Mouse (Mus musculus) left cerebral cortex, adult 18-20 months (tissue): Measurements from ENCODE around the gene Gm10447. TPM values are rescaled to one million over a fixed set of nuclear protein-coding genes. Genes with fewer than 3 reads are reported as not detected.

Source experiments
- microRNA-seq, 2 experiments: library from miRNA; unstranded; fragments of <30 nt; microRNA quantifications; one replicate each; pipeline ENCODE4 v1.2.0; 2021
- total RNA-seq, 2 experiments: library from RNA; stranded (reverse); gene quantifications; 2 replicates each; pipeline ENCODE4 v1.2.3; 2021

The Gm10447 gene
- total RNA-seq, 2 experiments from 2014 or later = 0.14 to 0.26 TPM

Small RNA genes within 50 kb of the gene (microRNA-seq; reads per million reads assigned to microRNA genes)
- 0 reads per million in 2 experiments for gene Mir6920

Other genes starting within 250 kb of the Gm10447 start
- 100 to 1,000 TPM; 177 to 179 TPM for gene Hspa4, start 156.7 kb downstream of the Gm10447 start, total RNA-seq
- gene Zcchc10, start 132.4 kb downstream of the Gm10447 start, total RNA-seq = 10 to 100 TPM; 10.5 to 12.8 TPM
- gene Aff4, start 106.3 kb downstream of the Gm10447 start, total RNA-seq = 100 to 1,000 TPM; 199 to 203 TPM
- not detected for gene Leap2, start 33.9 kb downstream of the Gm10447 start, total RNA-seq
- 100 to 1,000 TPM; 415 to 443 TPM for gene Uqcrq, start 26.3 kb downstream of the Gm10447 start, total RNA-seq
- gene Gdf9, start 26.1 kb downstream of the Gm10447 start, total RNA-seq = under 1 TPM; 0.73 to 0.79 TPM
- gene Shroom1, start 95 bp upstream of the Gm10447 start, total RNA-seq = 1 to 10 TPM; 5.4 to 5.6 TPM
- not detected for gene Gm9837, start 13.4 kb upstream of the Gm10447 start, total RNA-seq
- gene Gm9945, start 23.1 kb upstream of the Gm10447 start, total RNA-seq = 1 to 10 TPM; 2.0 to 2.1 TPM
- gene Sowaha, start 23.2 kb upstream of the Gm10447 start, total RNA-seq = 10 to 100 TPM; 61.7 to 78.5 TPM
- gene Sept8, start 62.1 kb upstream of the Gm10447 start, total RNA-seq = 100 to 1,000 TPM; 288 to 309 TPM
- gene Kif3a, start 110.3 kb upstream of the Gm10447 start, total RNA-seq = 100 to 1,000 TPM; 118 to 119 TPM
- gene Il4, start 161.6 kb upstream of the Gm10447 start, total RNA-seq = not detected
- gene Il13, start 177.6 kb upstream of the Gm10447 start, total RNA-seq = not detected